Mouse (Mus musculus) olfactory bulb, adult 2 months (tissue): ENCODE measurements at regions not wholly inside any gene's neighbourhood (a gene's known extent, or its start where the extent isn't known, plus 50 kb on each side); places are given as distances from the start of the nearest gene placed in this dataset.

Experiments
- CTCF ChIP-seq: fragments of 200-500 bp; IDR thresholded peaks from 2 replicates; pipeline ENCODE4 v1.5.1; 2012; ENCODE audit warnings: low read depth, mild to moderate bottlenecking, low read length, moderate library complexity; ENCODE audit not compliant: insufficient read depth
- POLR2A ChIP-seq: fragments of 200-500 bp; IDR thresholded peaks from 2 replicates; pipeline ENCODE4 v1.6.1; 2012; ENCODE audit warnings: mild to moderate bottlenecking, low read depth, low read length, moderate library complexity; ENCODE audit not compliant: insufficient read depth

DNA sequence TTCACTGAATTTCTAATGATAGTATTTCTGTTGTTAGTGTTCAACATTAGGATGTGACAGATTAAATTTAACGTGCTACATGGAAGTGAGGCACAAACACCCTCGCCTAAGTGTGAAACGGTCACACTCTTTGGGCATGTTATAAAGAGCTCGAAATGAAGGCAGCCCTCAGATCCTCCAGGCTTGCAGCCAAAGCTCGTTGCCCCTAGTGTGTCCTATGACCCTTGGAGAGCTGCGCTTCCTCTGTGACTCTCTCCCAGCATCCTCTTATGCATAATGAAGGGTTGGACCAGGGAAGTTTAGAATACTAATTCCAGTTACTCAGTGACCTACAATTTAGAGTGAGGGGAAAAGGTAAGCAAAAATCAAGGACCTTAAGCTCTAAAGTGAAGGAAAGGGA is 92.4 kb upstream of the Spred1 start:
- no peak for TF ChIP-seq POLR2A
- no peak for TF ChIP-seq CTCF
